Mouse (Mus musculus): ENCODE data around the gene Fbxo8.

- TF ChIP-seq POLR2A (IDR thresholded peaks at IDR 0.05; ENCODE audit: borderline replicate concordance, extremely low read depth, low read depth, low read length) (no peak), CTCF (IDR thresholded peaks at IDR 0.05; ENCODE audit: insufficient read depth, low read length) (no peak)
These were observed 517 bp downstream of the Fbxo8 start for GRCm38 (mm10) chr8:56551361-56551852.

Measured in lung, adult 2 months (tissue).